Mouse (Mus musculus) liver, adult 2 months (tissue): ENCODE results near the gene Mical2.

ENCODE experiments used
- CTCF ChIP-seq: fragments of 200-500 bp; IDR thresholded peaks from 2 replicates; pipeline ENCODE4 v1.5.1; 2011; ENCODE audit warnings: low read depth, low read length, control low read depth
- POLR2A ChIP-seq: fragments of 200-500 bp; IDR thresholded peaks from 2 replicates; pipeline ENCODE4 v1.6.1; 2011; ENCODE audit warnings: low read length, control low read depth; ENCODE audit not compliant: insufficient read depth; ENCODE audit errors: extremely low read depth

GRCm38 (mm10) chr7:112375900-112376299 is 150.2 kb downstream of the Mical2 start:
- no peak for TF ChIP-seq POLR2A
- TF ChIP-seq CTCF = no peak
